Mouse (Mus musculus) spleen, embryonic (tissue): Measurements from ENCODE around the gene Uba7.
"Not testable (repeated sequence)": the region's sequence is repeated elsewhere in the genome, so short reads cannot be mapped to it uniquely, and the experiment has no call there.

Experiments
- CTCF ChIA-PET: fragments of 350-600 bp; sonication (Branson Sonifier 250); formaldehyde crosslinking; loops from one replicate; lab custom pipeline; 2022; lab: Charles Lee

Uba7 gene

DNA sequence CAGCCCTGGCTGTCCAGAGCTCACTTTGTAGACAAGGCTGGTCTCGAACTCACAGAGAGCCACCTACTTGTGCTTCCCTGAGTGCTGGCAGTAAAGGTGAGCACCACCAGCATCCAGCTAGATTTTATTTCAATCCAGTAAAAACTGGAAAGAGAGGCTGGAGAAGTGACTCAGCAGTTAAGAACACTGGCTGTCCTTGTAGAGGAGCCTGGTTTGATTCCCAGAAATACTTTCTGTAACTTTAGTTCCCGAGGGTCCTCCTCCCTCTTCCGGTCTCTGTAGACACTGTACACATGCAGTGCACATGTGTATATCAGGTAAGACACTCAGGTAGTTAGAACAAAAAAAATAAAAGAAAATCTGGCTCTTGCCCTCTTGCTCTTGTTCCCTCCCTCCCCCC lies 12.6 kb downstream of the Uba7 start:
- CTCF ChIA-PET = interaction anchor here (0.6 to 1.2 kb wide), 4 partner anchors 9 to 623 kb away, joined by 3 to 8 read pairs (median 3); no protein-coding TSS in a partner anchor

DNA sequence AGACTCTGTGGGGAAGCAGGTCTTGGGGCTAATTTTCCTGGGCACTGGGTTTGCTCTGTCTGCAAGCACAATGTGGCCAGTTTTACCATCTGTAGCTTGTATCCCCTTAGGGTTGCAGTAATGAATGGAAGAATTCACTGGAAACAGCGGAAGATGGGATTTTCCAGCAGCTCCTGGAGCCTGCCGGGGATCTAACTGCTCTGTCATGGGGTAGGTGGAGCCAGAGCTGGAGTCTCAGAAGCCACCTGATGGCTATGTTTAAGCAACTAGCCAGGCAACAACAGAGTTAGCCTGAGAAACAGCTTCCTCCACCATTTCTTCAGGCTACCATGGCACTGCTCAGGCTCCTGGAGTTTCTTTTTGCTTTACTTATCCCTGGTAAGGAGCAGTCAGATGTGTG lies 16.9 kb downstream of the Uba7 start, which contains the start of gene Cdhr4:
TSS of gene Cdhr4 (plus strand) at position 301 of the 400 bp plus-strand sequence.
- CTCF ChIA-PET = interaction anchor here (0.7 kb wide), 1 partner anchor 48 kb away, joined by 4 read pairs; no protein-coding TSS in a partner anchor

DNA sequence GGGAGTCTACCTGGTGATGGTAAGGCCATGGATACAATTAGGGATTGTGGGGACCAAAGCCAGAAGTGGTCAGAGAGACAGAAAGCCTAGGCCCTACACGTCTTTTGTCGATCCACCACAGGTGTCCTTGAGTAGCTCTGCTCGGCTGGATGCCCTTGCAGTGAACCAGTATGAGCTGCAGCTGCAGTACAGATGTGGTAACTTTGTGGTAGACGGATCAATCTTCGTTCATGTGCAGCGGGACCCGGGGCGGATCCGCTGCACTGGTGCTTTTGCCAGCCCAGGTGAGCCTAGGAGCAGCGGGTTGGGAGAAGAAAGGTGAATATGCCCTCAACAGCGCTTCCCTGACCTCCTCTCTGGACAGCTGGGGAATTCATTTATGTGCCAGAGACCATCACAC lies 17.7 kb downstream of the Uba7 start:
- CTCF ChIA-PET = no interaction called here

DNA sequence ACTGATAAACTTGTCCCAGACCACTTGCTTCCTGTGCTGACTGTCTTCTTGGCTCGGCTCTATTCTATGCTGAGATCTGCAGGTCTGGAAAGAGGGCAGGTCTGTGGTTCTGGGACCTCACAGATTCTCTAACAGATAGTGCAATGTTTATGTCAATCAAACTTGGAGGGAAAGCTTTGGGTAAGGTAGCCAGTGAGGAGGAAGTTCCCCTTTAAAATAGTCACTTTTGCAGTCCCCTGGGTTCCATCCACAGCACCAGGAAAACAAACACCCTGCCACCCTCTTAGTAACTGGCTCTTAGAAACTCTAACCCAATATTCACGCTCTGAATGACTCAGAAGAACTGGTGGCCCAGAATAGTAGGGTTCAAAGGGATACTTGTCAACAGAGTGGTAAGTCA lies 19.2 kb downstream of the Uba7 start:
- CTCF ChIA-PET = no interaction called here

DNA sequence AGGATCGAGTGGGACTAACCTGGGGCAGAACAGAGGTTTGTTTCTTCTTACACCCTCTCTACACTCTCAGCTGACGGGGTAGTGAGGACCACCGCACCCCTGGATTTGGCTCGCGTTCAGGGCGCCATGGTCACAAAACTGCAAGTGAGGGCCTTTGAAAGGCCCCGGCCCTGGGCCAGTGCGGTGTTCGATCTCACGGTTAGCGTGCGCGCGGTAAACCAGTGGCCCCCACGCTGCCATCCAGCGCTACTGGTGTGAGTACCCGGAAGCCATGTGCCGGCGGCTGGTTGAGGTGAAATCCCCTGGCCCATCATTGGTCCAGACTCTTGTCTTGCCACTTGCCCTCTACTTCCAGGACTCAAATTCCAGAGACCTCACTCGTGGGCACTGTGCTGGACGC lies 20.2 kb downstream of the Uba7 start:
- CTCF ChIA-PET = no interaction called here

DNA sequence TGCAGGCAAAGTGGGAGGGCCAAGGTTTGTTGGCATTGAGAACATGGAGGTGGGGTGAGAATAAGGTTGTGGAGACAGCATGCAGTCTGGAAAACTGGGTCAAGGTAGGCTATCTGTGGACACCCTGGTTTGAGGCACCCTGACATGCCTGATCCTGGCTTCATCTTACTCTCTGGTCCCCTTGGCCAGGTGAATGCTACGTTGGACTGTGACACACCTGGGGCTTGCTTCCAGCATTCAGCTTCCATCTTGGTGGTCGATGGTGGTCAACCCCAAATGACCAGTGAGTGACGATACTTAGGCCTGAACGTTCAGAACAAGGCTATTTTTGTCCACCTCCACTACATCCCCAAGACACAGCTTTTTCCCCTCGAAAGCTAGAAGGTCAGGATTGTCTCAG lies 20.7 kb downstream of the Uba7 start, which contains the start of gene Gm20662:
TSS of gene Gm20662 (plus strand) at position 301 of the 400 bp plus-strand sequence.
- CTCF ChIA-PET = no interaction called here

DNA sequence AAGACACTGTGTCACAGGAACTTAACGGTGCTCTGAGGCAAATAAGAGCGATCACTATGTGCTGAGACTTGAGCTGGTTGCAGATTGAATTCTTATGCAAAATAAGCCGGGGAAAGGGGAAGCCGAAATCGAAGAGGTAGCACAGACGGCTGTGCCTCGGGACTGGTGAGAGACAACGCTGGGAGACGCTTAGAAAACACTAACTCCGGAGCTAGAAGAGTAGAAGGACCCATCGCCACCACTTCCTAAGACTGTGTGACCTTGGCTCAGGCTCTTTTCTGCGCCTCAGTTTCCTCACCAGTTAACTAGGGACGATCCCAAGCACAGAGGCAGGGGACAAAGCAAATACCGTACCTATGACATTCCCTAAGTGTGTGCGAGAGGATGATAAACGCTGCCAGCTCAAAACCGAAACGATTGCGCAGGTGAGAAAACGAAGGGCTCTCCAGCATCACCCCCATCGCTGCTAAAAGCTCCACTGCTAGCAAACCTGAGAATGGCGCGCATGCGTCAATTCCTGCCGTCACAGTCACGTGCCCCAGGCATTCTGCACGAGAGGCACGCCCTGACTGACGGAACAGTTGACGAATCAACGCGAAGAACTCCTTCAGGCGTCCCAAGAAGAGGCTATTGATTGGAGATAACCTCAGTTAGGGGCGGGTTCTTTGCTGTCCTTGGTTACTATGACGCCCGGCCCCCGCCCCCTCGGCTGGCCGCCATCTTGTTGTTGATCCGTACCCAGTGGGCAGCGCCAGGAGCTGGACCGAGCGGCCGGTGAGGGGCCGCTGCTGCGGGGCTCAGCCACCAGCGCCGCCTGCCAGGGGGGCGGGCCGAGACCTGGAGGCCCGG lies 26.8 kb downstream of the Uba7 start, which contains the start of gene Ip6k1:
TSS of gene Ip6k1 (plus strand) at position 580 of the 849 bp plus-strand sequence.
- CTCF ChIA-PET = interaction anchor here (0.5 kb wide), 1 partner anchor 26 kb away, joined by 4 read pairs; no protein-coding TSS in a partner anchor

DNA sequence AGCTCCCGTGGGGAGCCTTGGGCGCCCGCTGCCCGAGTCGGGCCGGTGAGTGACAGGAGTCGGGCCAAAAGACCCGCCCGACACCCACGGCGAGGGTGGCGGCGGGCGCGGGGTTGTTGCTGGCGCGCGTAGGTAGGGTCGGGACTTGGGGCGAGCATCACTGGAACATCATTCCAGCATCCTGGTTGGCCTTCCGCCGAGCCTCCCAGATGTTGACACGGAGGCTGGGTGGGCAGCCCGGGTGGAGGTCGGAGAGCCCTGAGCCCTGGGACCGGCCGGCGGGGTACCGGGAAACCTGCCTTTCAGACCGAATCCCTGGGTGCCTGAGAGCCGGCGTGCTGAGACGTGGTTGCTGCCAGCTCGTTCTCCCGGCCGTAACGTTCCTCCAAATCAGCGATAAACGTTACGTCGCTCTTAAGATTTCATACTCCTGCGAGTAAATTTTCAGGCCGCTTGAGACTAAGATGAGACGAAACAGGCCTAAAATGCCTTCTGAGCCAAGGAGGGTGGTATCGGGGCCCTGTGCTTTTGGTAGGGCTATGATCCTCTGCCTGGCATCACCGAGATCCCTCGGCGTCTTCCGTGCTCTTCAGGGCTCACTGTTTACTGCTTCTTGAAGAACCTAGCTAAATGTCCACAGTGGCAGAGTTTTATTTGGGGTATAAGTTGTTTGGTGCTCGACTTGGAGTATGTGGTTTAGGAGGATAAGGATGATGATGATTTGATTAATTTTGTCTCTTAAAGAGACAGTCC lies 27.6 kb downstream of the Uba7 start:
- CTCF ChIA-PET = interaction anchor here (1.1 kb wide), 1 partner anchor 19 kb away, joined by 4 read pairs; no protein-coding TSS in a partner anchor

DNA sequence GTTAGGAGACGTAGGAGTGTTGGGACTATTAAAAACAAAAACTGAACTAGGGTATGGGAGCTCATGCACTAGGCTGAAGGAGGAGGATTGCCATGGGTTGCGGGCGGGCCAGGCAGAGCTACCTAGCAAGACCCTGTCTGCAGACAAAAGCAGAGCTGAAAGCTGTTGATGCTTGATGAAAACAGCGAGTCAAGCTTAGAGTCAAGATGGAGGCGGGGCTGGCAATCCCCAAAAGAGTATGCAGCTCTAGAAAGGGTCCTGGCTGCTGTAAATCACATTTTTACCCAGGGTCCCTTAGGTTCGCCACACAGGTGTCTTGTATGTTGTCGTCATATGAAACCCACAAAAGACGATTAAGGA lies 28.2 kb downstream of the Uba7 start:
- CTCF ChIA-PET = interaction anchor here (0.6 to 1.1 kb wide), 3 partner anchors 19 to 54 kb away, joined by 3 to 4 read pairs (median 3); partner anchors contain the start of gene Gmppb

DNA sequence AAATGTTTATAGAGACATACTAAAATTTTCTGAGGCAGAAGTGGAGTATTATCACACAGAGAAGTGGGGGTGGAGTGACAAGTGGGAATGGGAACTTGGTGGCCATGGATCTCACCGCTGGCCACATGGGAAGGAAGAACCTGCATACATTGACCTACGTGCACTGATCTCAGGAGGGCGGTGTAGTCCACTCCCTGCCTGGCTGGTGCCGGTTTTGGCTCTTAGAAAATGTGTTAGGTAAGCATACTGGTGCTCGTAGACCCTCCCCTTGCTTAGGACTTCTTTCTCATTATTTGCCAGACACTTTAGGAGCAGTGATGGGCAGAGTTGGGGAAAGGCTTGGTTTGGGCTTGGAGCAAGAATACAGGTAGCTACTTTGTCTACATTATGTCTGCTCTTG lies 32.7 kb downstream of the Uba7 start:
- CTCF ChIA-PET = no interaction called here

DNA sequence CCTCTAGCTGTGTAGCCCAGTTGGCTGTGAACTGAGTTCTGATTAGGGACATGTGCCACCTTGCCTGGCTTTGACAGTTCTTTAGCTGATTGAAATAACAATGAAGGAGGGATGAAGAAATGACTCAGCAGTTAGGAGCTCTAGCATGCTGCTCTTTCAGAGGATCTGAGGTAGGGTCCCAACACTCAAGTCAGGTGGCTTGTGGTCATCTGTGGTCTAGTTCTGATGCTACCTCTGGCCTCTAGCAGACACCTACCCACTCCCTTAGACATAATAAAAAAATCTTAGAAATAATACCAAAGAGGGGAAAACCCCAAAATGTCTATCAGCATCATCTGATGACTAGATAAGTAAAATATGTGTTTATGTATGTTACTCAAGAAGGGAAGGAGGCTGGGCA lies 35.1 kb downstream of the Uba7 start:
- CTCF ChIA-PET = interaction anchor here (0.6 kb wide), 1 partner anchor 10 kb away, joined by 3 read pairs; no protein-coding TSS in a partner anchor

DNA sequence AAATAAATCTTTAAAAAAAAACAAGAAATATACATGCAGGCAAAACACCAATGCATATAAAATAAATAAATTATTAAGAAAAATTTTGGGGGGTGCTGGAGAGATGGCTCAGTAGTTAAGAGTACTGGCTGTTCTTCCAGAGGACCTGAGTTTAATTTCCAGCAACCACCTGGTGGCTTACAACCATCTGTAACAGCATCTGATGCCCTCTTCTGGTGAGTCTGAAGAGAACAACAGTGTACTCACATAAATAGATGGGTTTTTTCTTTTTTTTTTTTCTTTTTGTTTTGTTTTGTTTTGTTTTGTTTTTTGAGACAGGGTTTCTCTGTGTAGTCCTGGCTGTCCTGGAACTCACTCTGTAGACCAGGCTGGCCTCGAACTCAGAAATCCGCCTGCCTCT lies 38.3 kb downstream of the Uba7 start:
- CTCF ChIA-PET = not testable (repeated sequence)

DNA sequence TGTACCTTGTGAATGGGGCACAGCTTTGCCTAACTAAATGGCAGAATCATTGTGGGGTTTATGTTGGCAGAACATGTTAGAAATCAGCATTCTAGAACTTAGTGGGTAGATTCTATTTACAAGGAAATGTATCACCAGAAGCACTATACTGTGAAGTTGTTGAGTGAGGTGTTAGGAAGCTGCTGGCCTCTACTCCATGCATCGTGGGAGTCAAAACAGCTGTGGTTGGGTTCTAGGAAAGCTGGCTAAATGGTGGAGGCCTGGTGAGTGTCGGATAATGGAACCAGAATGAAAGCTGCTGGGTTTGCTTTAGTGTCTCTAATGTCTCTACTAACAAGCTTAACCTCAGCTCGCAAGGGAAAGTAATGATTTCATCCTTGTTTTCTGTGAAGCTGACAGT lies 41.8 kb downstream of the Uba7 start:
- CTCF ChIA-PET = no interaction called here

DNA sequence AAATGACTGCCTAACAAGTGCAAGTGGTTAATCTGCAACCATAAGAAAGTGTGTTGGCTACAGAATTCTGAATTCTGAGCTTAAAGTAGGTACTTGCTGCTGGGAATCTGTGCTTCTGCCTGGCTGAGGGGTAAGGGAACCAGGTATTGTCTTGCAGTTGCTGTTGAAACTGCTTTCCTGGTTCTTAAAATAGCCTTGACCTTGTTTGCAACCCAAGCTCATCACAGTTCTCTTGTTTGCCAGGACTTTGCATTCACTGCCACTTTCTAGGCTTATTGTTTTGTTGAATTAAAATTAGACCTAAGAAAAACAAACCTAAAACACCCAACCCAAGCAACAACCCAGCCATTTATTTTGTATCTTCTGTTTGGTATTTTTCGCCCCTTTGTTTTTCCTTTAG lies 45.4 kb downstream of the Uba7 start:
- CTCF ChIA-PET = no interaction called here

DNA sequence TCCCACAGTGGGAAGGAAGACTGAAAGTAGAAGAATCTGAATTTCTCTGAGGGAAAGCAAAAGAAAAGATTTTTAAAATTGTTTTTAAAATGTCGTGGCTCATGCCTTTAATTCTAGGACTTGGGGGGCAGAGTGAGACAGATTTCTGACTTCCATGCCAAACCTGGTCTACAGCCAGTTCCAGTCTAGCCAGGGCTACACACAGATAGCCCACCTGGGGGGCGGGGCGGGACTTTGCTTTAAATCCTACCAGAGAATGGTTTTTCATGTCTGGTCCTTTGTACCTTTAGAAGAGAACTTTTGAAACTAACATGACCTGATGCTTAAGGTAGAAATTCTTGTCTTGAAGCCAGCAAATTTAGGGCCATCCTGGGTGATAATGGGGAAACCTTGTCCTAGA lies 47.9 kb downstream of the Uba7 start:
- CTCF ChIA-PET = no interaction called here

DNA sequence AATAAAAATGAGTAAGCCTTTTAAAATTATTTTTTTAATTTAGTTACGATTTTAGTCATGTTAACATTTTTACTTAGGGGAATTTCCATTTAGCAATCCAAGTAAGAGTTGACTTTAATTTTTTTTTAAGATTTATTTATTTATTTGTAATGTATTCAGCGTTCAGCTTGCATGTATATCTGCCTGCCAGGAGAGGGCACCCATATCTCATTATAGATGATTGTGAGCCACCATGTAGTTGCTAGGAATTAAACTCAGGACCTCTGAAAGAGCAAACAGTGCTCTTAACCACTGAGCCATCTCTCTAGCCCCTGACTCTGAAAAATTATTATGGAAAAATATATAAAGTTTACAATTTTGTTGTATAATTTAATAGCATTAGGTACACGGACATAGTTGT lies 51.3 kb downstream of the Uba7 start:
- CTCF ChIA-PET = interaction anchor here (1.2 kb wide), 1 partner anchor 23 kb away, joined by 4 read pairs; the partner anchor contains the start of gene Gmppb

DNA sequence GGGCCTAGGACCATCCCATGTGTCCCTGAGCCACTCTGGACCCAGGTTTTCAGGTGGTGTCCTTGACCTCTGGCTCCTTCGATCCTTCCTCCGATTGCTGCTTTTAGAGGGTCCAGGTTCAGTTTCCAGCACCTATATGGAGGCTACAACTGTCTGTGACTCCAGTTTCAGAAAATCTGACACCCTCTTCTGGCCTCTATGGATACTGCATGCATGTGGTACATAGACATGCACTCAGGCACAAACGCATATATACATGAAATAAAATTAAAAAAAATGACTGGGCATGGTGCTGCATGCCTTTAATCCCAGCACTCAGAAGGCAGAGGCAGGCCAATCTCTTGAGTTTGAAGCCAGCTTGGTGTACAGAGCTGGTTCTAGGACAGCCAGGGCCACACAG lies 52.6 kb downstream of the Uba7 start:
- CTCF ChIA-PET = interaction anchor here (0.6 to 0.7 kb wide), 2 partner anchors 26 to 725 kb away, joined by 4 to 6 read pairs; no protein-coding TSS in a partner anchor

DNA sequence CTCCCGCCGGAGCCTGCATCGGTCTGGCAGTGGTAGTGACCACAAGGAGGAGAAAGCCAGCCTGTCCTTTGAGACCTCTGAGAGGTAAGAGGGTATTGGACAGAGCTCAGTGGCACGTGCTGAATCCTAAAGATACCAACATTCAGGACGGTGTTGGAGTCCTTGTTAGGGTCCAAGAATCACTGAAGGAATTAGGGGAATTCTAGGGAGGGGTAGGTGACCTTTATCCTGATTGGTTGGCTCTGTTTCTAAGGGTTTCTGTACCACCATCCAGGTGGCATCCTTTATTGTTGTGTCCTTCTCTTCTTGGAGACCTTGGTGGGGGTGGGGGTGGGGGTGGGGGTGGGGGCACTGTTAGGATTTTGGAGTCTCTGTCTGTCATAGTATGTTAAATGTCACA lies 56.8 kb downstream of the Uba7 start:
- CTCF ChIA-PET = no interaction called here
